Mouse (Mus musculus) bone marrow macrophage, adult 2 months (primary cell): Measurements from ENCODE around the gene Rapgef6.

ENCODE experiments used
- CTCF ChIP-seq: IDR thresholded peaks from 2 replicates; pipeline ENCODE4 v1.5.1; 2012; ENCODE audit warnings: low read depth, mild to moderate bottlenecking, low read length, moderate library complexity
- POLR2A ChIP-seq: IDR thresholded peaks from 2 replicates; pipeline ENCODE4 v1.6.1; 2012; ENCODE audit warnings: mild to moderate bottlenecking, low read depth, low read length, borderline replicate concordance

DNA sequence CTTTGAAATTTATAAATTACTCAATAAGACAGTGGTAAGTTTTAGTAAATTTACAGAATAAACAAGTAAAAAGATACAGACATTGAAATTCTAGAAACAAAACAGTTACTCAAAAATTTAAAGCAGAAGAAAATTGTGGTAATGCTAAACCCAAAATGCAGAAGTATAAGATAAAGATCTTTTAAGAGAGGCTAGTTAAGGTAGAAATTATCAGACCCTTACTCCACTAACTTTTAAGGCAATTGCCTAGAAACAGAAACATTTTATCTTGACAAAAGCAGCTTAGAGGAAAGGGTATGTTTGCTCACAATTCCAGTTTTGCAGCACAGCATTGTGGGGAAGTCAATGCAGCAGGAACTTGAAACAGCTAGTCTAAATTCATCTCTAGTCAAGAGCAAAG is 91.0 kb downstream of the Rapgef6 start:
- no peak for TF ChIP-seq CTCF
- TF ChIP-seq POLR2A = no peak
